Mouse (Mus musculus) G1E (cell line): ENCODE results near the gene Wnt10a. TPM values are rescaled to one million over a fixed set of nuclear protein-coding genes. Genes with fewer than 3 reads are reported as not detected.

ENCODE experiments used
- ATAC-seq: 2 replicates; pipeline ENCODE4 v1.8.0; 2016; ENCODE audit warnings: mild to moderate bottlenecking; ENCODE audit not compliant: insufficient number of reproducible peaks, poor library complexity, low FRiP score, severe bottlenecking; ENCODE audit errors: extremely low read depth
- DNase-seq: peaks from one replicate; pipeline ENCODE4 v3.0.0; 2012; ENCODE audit warnings: low spot score
- H3K27me3 ChIP-seq: 2 replicates; pipeline ENCODE4 v1.6.1; 2012; ENCODE audit warnings: mild to moderate bottlenecking, low read length, inconsistent platforms; ENCODE audit not compliant: insufficient read depth
- H3K36me3 ChIP-seq: replicated peaks from 2 replicates; pipeline ENCODE3; 2012; ENCODE audit warnings: mild to moderate bottlenecking, inconsistent platforms
- H3K4me1 ChIP-seq: 2 replicates; pipeline ENCODE4 v1.6.1; 2012; ENCODE audit warnings: low read depth, low read length, inconsistent platforms, mixed read lengths; ENCODE audit not compliant: insufficient read depth
- H3K4me3 ChIP-seq: 2 replicates; pipeline ENCODE4 v1.5.1; 2012; ENCODE audit warnings: low read depth, mild to moderate bottlenecking, inconsistent platforms, low read length, moderate library complexity, mixed read lengths
- H3K9me3 ChIP-seq: replicated peaks from 2 replicates; pipeline ENCODE4 v1.6.1; 2012; ENCODE audit warnings: inconsistent platforms
- CTCF ChIP-seq: IDR thresholded peaks from 2 replicates; pipeline ENCODE4 v1.5.1; 2012; ENCODE audit warnings: low read depth, low read length, inconsistent platforms, mixed read lengths
- GATA1 ChIP-seq: IDR thresholded peaks from 2 replicates; pipeline ENCODE4 v1.6.1; 2012; ENCODE audit warnings: borderline replicate concordance, low read length, inconsistent platforms, mixed read lengths
- GATA2 ChIP-seq: IDR thresholded peaks from 2 replicates; pipeline ENCODE4 v1.6.1; 2012; ENCODE audit warnings: low read depth, low read length, inconsistent platforms, borderline replicate concordance
- POLR2AphosphoS5 ChIP-seq: IDR thresholded peaks from 2 replicates; pipeline ENCODE4 v1.6.1; 2012; ENCODE audit warnings: low read depth, low read length, inconsistent platforms; ENCODE audit not compliant: insufficient replicate concordance
- TAL1 ChIP-seq: conservative IDR thresholded peaks from 2 replicates; pipeline ENCODE4 v1.6.1; 2012; ENCODE audit warnings: low read depth, low read length, inconsistent platforms, mixed read lengths
- polyA plus RNA-seq: library from polyadenylated mRNA; stranded (reverse); fragments of >175 nt; gene quantifications from 2 replicates; pipeline ENCODE4 v1.2.3, GENCODE M21; 2012
- total RNA-seq, 2 experiments: library from RNA; stranded (forward) in 1 of 2; stranded (reverse) in 1 of 2; fragments of 200-1000 nt in 1 of 2; fragments of >200 nt in 1 of 2; fragmentation: Nextera tagmentation in 1 of 2; gene quantifications; 2 replicates each; pipeline ENCODE4 v1.2.3; 2014 to 2017

Gene Wnt10a
- total and polyA plus RNA-seq, 3 experiments, result 0.05 TPM; not detected in 2

- Histone ChIP-seq H3K4me1 (no peaks in the 10 kb centered on the region; the same call in 1 of the 2 replicates), H3K36me3 (no peaks in the 10 kb centered on the region), H3K27me3 (peaks cover 59% of the 10 kb centered on the region), H3K4me3 (no peak overlapping the region), H3K9me3 (no peaks in the 10 kb centered on the region)
- no peak for ATAC-seq
- no peak for DNase-seq
- TF ChIP-seq CTCF (no peak), GATA1 (no peak), TAL1 (no peak)
These were observed 10.4 kb downstream of the Wnt10a start for GRCm38 (mm10) chr1:74801631-74802140.

- Histone ChIP-seq H3K9me3 (no peaks in the 10 kb centered on the region), H3K36me3 (no peaks in the 10 kb centered on the region), H3K4me3 (peak overlapping the region; percentile 3; the same call in 1 of the 2 replicates), H3K27me3 (peaks cover 65% of the 10 kb centered on the region), H3K4me1 (peaks cover 2% of the 10 kb centered on the region)
- TF ChIP-seq POLR2AphosphoS5 (no peak), TAL1 (no peak), GATA2 (no peak), CTCF (no peak), GATA1 (no peak)
- DNase-seq (no peak), ATAC-seq (no peak)
These were observed 11.7 kb downstream of the Wnt10a start for GRCm38 (mm10) chr1:74802795-74803656.

- Histone ChIP-seq H3K9me3 (no peaks in the 10 kb centered on the region), H3K36me3 (no peaks in the 10 kb centered on the region), H3K27me3 (peaks cover 70% of the 10 kb centered on the region), H3K4me3 (no peak overlapping the region), H3K4me1 (peaks cover 6% of the 10 kb centered on the region)
- no peak for TF ChIP-seq GATA1
- DNase-seq (no peak), ATAC-seq (no peak)
These were observed 13.0 kb downstream of the Wnt10a start for GRCm38 (mm10) chr1:74804211-74804870.

GRCm38 (mm10) chr1:74805340-74805835, 14.1 kb downstream of the Wnt10a start:
- DNase-seq (no peak), ATAC-seq (no peak)
- H3K27me3 ChIP-seq, result peaks cover 68% of the 10 kb centered on the region
- H3K9me3 ChIP-seq, result no peaks in the 10 kb centered on the region
- peaks cover 6% of the 10 kb centered on the region for H3K4me1 ChIP-seq
- no peak for TF ChIP-seq POLR2AphosphoS5
- no peaks in the 10 kb centered on the region for H3K36me3 ChIP-seq
- no peak overlapping the region for H3K4me3 ChIP-seq

- Histone ChIP-seq H3K4me3 (no peak overlapping the region), H3K9me3 (no peaks in the 10 kb centered on the region), H3K4me1 (peaks cover 6% of the 10 kb centered on the region), H3K36me3 (no peaks in the 10 kb centered on the region), H3K27me3 (peaks cover 63% of the 10 kb centered on the region)
- no peak for ATAC-seq
- no peak for DNase-seq
- no peak for TF ChIP-seq POLR2AphosphoS5
- no peak for TF ChIP-seq GATA2
- TF ChIP-seq TAL1, result no peak
- no peak for TF ChIP-seq GATA1
- no peak for TF ChIP-seq CTCF
These were observed 14.5 kb downstream of the Wnt10a start for GRCm38 (mm10) chr1:74805843-74806242.

- TF ChIP-seq POLR2AphosphoS5 (no peak), TAL1 (no peak), GATA2 (no peak), GATA1 (no peak), CTCF (no peak)
- Histone ChIP-seq H3K36me3 (no peaks in the 10 kb centered on the region), H3K9me3 (no peaks in the 10 kb centered on the region), H3K27me3 (peaks cover 59% of the 10 kb centered on the region), H3K4me3 (no peak overlapping the region), H3K4me1 (peaks cover 6% of the 10 kb centered on the region)
- ATAC-seq (no peak), DNase-seq (no peak)
These were observed 15.3 kb downstream of the Wnt10a start for GRCm38 (mm10) chr1:74806360-74807311.
